Mouse (Mus musculus) liver, embryonic 14.5 days (tissue): Measurements from ENCODE around the gene Morn1.

Source experiments
- CTCF ChIP-seq: IDR thresholded peaks from 2 replicates; pipeline ENCODE4 v1.5.1; 2016; ENCODE audit warnings: antibody characterized with exemption, low read depth, control low read depth
- EP300 ChIP-seq: IDR thresholded peaks from 2 replicates; pipeline ENCODE4 v1.6.1; 2016; ENCODE audit warnings: antibody characterized with exemption, low read depth

DNA sequence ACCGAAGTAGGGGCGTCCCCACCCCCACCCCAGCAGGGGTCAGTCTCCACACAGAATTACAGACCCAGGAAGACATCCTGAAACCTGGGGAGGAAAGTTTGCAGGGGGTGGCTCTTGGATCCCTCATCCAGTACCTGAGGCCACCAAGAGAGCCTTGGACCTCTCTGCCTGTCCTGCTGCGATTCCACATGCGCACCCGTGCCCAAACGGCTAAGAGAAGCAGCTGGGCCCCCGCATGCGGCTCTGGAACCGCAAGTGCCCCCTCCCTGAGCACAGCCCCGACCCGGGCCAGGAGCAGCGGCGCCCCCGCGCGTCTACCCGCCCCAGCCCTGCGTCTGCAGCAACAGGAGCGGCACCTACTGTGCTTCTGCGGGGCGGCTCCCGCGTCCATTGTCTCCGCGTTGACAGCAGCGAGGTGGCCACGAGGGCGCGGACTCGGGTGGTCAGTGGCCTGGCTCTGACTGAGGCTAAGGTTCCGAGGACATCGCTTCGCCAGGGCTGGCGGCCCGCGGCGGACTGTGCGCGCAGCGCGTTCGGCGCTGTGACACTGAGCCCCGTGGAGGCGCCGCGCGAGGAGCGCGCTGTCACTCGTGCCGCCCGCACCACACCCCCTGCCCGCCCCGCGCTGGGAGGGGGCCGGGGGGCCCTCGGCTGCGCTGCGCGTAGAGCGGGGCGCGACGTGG is 43.6 kb upstream of the Morn1 start:
- no peak for TF ChIP-seq EP300
- no peak for TF ChIP-seq CTCF
